Mouse (Mus musculus) hindbrain, postnatal 0 days (tissue): Measurements from ENCODE around the gene Qsox1. TPM values are rescaled to one million over a fixed set of nuclear protein-coding genes. Genes with fewer than 3 reads are reported as not detected.
A peak's percentile ranks its signal among the peaks of the same experiment; 100 is the strongest.

Experiments used
- ATAC-seq: fragments of 200-750 bp; cut with Nextera tagmentation; 2 replicates; pipeline ENCODE4 v1.8.0; 2017; ENCODE audit warnings: mild to moderate bottlenecking, moderate TSS enrichment, moderate library complexity
- DNase-seq: peaks from one replicate; pipeline ENCODE4 v3.0.0-alpha.2; 2015; ENCODE audit warnings: low spot score
- H3K27ac ChIP-seq: fragments of 300-500 bp; sonication (generic); 2 replicates; pipeline ENCODE4 v1.5.1; 2014; ENCODE audit warnings: mild to moderate bottlenecking
- H3K27me3 ChIP-seq: fragments of 300-500 bp; sonication (generic); 2 replicates; pipeline ENCODE4 v1.6.1; 2014; ENCODE audit warnings: low read length, mixed read lengths; ENCODE audit not compliant: insufficient read depth
- H3K36me3 ChIP-seq: fragments of 300-500 bp; sonication (generic); 2 replicates; pipeline ENCODE4 v1.6.1; 2014; ENCODE audit warnings: low read length, mixed read lengths; ENCODE audit not compliant: insufficient read depth
- H3K4me1 ChIP-seq: fragments of 300-500 bp; sonication (generic); 2 replicates; pipeline ENCODE4 v1.6.1; 2014; ENCODE audit warnings: antibody characterized with exemption, low read length, mixed read lengths; ENCODE audit not compliant: insufficient read depth
- H3K4me2 ChIP-seq: fragments of 300-500 bp; sonication (generic); 2 replicates; pipeline ENCODE4 v1.6.1; 2014; ENCODE audit warnings: low read depth, mild to moderate bottlenecking, low read length, moderate library complexity, mixed read lengths
- H3K4me3 ChIP-seq: fragments of 300-500 bp; sonication (generic); 2 replicates; pipeline ENCODE4 v1.5.1; 2014; ENCODE audit warnings: low read length
- H3K9ac ChIP-seq: fragments of 300-500 bp; sonication (generic); replicated peaks from 2 replicates; pipeline ENCODE4 v1.6.1; 2014; ENCODE audit warnings: mild to moderate bottlenecking, low read length, moderate library complexity, mixed read lengths
- H3K9me3 ChIP-seq: fragments of 300-500 bp; sonication (generic); 2 replicates; pipeline ENCODE4 v1.6.1; 2016; ENCODE audit warnings: low read length, mixed read lengths
- CTCF ChIP-seq: IDR thresholded peaks from 2 replicates; pipeline ENCODE4 v1.5.1; 2016; ENCODE audit warnings: antibody characterized with exemption, control low read depth, low read depth
- WGBS: fragments of 180-500 bp; shearing (Covaris S2); extraction: QIAGEN DNeasy Blood & Tissue Kit; methylation state at CpG from one replicate; pipeline ENCODE4 v1.1.7; 2014; 5-methylcytosine and 5-hydroxymethylcytosine counted together
- polyA plus RNA-seq: library from polyadenylated mRNA; unstranded; fragments of >200 nt; fragmentation: Nextera tagmentation; extraction: Ambion mirVana; gene quantifications from 2 replicates; pipeline ENCODE4 v1.2.1, GENCODE M21; 2015
- total RNA-seq: library from RNA; depleted of rRNA; stranded (reverse); fragments of >200 nt; gene quantifications from 2 replicates; pipeline ENCODE4 v1.2.3, GENCODE M21; 2014

The Qsox1 gene
- total and polyA plus RNA-seq, 2 experiments from 2014 or later, result 26.2 to 42.8 TPM

DNA sequence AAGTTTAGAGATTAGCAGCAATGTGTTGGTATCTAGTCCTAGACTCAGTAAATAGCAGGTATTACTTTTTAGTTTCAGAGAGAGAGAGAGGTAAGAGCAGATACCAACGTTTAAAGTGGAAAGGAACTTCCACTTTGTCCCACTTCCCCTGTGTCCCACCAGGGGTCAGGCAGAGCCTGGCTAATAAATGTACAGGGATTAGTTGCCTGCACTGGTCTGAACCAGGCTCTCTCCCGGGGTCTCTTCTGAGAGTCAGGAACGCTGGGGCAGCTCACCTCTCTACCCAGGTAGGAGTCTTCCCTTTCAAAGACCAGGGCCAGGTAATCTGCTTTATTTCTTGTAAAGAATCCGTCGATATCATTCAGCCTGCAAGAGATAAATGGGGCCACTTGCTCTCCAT, 20.8 kb downstream of the Qsox1 start:
- DNase-seq (peak; percentile 40), ATAC-seq (no peak)
- H3K4me1 ChIP-seq, result no peaks in the 10 kb centered on the region; the same call in 1 of the 2 replicates
- peak; percentile 64 for TF ChIP-seq CTCF
- WGBS, result 59% methylated on average over 5 of the region's 5 CpGs
- H3K9me3 ChIP-seq, result no peaks in the 10 kb centered on the region
- no peak overlapping the region for H3K4me2 ChIP-seq
- H3K27ac ChIP-seq, result no peak overlapping the region
- H3K4me3 ChIP-seq, result no peak overlapping the region
- H3K36me3 ChIP-seq, result peaks cover 16% of the 10 kb centered on the region; the same call in 1 of the 2 replicates
- H3K9ac ChIP-seq, result no peak overlapping the region
- H3K27me3 ChIP-seq, result no peaks in the 10 kb centered on the region

DNA sequence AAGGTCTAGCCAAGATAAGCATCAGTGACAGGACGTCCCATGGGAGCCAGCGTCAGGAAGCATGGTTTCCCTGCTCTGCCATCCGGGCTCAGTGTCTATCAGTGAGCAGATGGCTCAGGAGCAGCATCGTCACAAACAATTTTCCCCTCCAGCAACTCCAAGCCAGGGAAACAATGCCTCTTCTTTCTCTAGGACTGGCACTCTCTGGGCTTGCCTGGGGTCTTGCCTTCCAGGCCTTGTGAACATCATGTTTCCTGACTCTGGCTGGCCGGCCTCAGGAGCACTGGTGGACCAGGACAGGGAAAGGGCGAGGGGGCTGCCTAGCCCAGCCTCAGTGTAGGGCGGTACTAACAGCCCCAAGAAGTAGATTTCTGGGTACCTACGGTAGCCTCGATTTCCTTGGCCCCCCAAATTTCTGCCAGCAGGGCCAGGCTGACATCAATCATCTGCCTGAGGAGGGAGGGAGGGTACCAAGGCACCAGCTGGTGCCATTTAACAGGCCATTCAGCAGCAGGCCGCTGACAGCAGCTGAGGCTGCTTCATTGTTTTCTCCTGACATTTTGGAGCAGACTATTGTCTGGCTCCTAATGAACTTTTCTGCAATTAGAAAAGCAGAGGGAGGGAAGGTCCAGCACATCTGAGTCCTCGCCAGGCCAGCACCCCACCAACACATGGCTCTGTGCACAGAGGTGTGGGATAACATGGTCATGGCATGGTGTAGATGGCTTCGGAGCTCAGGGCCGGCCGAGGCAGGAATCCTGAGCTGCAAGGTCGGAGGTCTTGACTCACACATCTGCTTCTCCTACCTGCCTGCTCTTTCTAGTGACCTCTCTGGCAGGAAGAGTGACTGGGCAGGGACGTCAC, 22.3 kb downstream of the Qsox1 start:
- Histone ChIP-seq H3K4me2 (no peak overlapping the region), H3K9me3 (no peaks in the 10 kb centered on the region), H3K36me3 (peaks cover 16% of the 10 kb centered on the region; the same call in 1 of the 2 replicates), H3K4me1 (no peaks in the 10 kb centered on the region; the same call in 1 of the 2 replicates), H3K9ac (no peak overlapping the region), H3K27ac (peak overlapping the region; percentile 71), H3K27me3 (no peaks in the 10 kb centered on the region), H3K4me3 (no peak overlapping the region)
- 27% methylated on average over 16 of the region's 16 CpGs for WGBS
- ATAC-seq (peak; percentile 85), DNase-seq (peak; percentile 77)
- TF ChIP-seq CTCF, result no peak

DNA sequence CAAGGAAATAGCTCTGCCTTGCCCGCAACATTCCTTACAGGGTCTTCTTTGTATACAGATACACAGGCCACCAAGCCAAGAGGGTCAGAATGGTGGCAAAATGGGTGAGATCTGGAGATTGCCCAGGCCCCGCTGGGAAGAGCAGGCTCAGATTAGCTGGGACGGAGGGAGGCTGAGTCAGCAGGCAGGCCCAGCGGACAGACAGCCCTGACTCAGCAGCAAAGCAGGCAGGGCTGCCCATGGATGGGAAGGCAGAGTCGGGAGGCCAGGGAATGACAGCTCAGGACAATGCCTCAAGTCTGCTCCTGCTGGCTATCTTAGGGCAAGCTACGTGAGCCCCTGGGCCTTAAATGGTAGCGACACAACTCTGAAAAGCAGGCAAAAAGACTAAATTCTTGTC, 26.8 kb downstream of the Qsox1 start:
- WGBS, result 49% methylated on average over 7 of the region's 7 CpGs
- DNase-seq, result no peak
- H3K36me3 ChIP-seq, result peaks cover 22% of the 10 kb centered on the region; the same call in 1 of the 2 replicates

DNA sequence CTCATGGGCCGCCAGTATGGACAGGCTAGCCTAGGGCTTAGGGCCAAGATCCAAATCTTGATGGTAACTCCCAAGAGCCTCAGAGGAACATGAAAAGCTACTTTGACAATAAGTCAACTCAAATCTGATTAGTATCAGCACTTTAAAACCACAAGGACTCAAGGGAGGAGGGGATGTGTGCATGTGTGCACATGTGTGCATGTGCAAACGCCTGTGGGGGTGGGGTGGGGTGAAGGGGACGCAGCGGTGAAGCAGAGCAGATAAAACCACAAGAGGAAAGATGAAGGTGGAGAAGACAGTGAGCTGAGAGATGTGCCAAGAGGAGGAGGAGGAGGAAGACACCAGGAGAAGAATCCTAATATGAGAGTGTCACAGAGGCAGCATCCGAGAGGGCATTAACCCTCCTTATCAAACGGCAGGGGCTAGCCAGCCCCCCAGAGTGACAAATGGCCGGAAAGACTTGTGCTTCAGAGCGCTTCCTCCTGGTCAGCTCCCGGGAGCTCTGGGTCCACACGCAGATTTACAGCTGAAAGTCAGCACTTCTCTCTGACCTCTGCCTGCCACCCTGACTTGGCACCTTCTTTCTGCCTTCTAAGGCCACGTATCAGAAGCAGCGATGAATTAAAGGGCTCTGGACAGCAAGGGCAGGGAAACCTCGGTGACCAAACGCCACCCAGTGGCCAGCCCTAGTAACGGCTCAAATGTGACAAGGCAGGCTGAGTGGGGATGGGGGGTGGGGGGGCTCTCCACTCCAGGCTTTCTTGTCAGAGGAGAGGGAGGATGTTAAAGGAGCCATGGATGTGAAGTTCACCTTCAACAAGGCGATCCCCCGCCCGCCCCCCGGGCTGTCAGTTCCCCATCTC, 28.1 kb downstream of the Qsox1 start:
- H3K4me2 ChIP-seq, result 0 out of 2 replicates have a peak overlapping the region, but pooled peaks have one; percentile 13
- no peak overlapping the region for H3K27ac ChIP-seq
- H3K9me3 ChIP-seq, result no peaks in the 10 kb centered on the region
- peak; percentile 90 for TF ChIP-seq CTCF
- no peaks in the 10 kb centered on the region for H3K27me3 ChIP-seq
- no peak overlapping the region for H3K9ac ChIP-seq
- 39% methylated on average over 19 of the region's 19 CpGs for WGBS
- ATAC-seq (peak; percentile 72), DNase-seq (peak; percentile 81)
- no peak overlapping the region for H3K4me3 ChIP-seq
- H3K4me1 ChIP-seq, result no peaks in the 10 kb centered on the region
- peaks cover 26% of the 10 kb centered on the region; the same call in 1 of the 2 replicates for H3K36me3 ChIP-seq

More for the DNA sequence above, 26.8 kb downstream of the Qsox1 start:
- no peak for ATAC-seq
- no peak overlapping the region for H3K9ac ChIP-seq
- no peak overlapping the region for H3K4me3 ChIP-seq
- no peak overlapping the region for H3K27ac ChIP-seq
- no peak overlapping the region for H3K4me2 ChIP-seq
- no peaks in the 10 kb centered on the region for H3K27me3 ChIP-seq
- TF ChIP-seq CTCF, result no peak
- H3K9me3 ChIP-seq, result no peaks in the 10 kb centered on the region
- H3K4me1 ChIP-seq, result no peaks in the 10 kb centered on the region; the same call in 1 of the 2 replicates

DNA sequence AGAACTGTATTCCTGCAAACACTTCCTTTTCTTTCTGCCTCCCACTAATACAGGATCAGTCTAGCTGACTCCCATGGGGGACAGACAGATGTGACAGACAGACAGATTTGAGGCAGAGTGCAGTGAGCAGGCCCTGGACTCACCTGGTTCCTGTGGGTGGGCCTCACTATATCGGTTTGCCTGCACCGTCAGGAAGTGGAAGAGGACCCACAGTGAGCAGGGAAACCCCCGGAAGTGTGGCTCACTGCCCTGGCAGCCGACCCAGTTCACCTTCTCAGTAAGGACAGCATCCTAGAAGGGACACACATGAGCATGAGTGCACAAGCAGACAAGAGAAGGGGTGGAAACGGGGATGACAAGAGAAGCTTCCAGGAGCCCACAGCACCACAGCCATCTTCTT, 30.3 kb downstream of the Qsox1 start:
- DNase-seq (no peak), ATAC-seq (no peak)
- no peak overlapping the region for H3K9ac ChIP-seq
- 78% methylated on average over 5 of the region's 5 CpGs for WGBS
- H3K36me3 ChIP-seq, result peaks cover 22% of the 10 kb centered on the region; the same call in 1 of the 2 replicates
- H3K4me2 ChIP-seq, result no peak overlapping the region
- no peak for TF ChIP-seq CTCF
- no peaks in the 10 kb centered on the region for H3K27me3 ChIP-seq
- H3K9me3 ChIP-seq, result no peaks in the 10 kb centered on the region
- no peak overlapping the region for H3K27ac ChIP-seq
- no peaks in the 10 kb centered on the region for H3K4me1 ChIP-seq
- no peak overlapping the region for H3K4me3 ChIP-seq
